Mouse (Mus musculus) fibroblast of lung, adult 2 months (primary cell): ENCODE measurements at regions not wholly inside any gene's neighbourhood (a gene's known extent, or its start where the extent isn't known, plus 50 kb on each side); places are given as distances from the start of the nearest gene placed in this dataset.
"Not testable (repeated sequence)": the region's sequence is repeated elsewhere in the genome, so short reads cannot be mapped to it uniquely, and the experiment has no call there.

Source experiments
- DNase-seq: peaks from one replicate; pipeline ENCODE4 v3.0.0-alpha.2; 2011; ENCODE audit warnings: low read depth

GRCm38 (mm10) chr3:138609749-138610148 lies 83.8 kb downstream of the Eif4e start:
- no peak for DNase-seq

- no peak for DNase-seq
These were observed 87.1 kb downstream of the Eif4e start for GRCm38 (mm10) chr3:138612884-138613653.

GRCm38 (mm10) chr3:138613680-138614079 lies 87.7 kb downstream of the Eif4e start:
- DNase-seq: no peak

- DNase-seq: no peak
These were observed 88.9 kb downstream of the Eif4e start for GRCm38 (mm10) chr3:138614899-138615298.

GRCm38 (mm10) chr3:138620263-138620662 lies 94.3 kb downstream of the Eif4e start:
- DNase-seq: no peak

- DNase-seq: no peak
These were observed 98.1 kb downstream of the Eif4e start for GRCm38 (mm10) chr3:138624128-138624527.

- DNase-seq: no peak
These were observed 100.3 kb downstream of the Eif4e start for GRCm38 (mm10) chr3:138626230-138626629.

GRCm38 (mm10) chr3:138630231-138630630 lies 104.3 kb downstream of the Eif4e start:
- no peak for DNase-seq

- DNase-seq: no peak
These were observed 106.1 kb downstream of the Eif4e start for GRCm38 (mm10) chr3:138632086-138632485.

GRCm38 (mm10) chr3:138642026-138642425 lies 100.0 kb upstream of the Tspan5 start:
- no peak for DNase-seq

GRCm38 (mm10) chr3:138643951-138644285 lies 98.1 kb upstream of the Tspan5 start:
- no peak for DNase-seq

GRCm38 (mm10) chr3:138644286-138644951 lies 97.6 kb upstream of the Tspan5 start:
- no peak for DNase-seq

- peak; percentile 87 for DNase-seq
These were observed 96.7 kb upstream of the Tspan5 start for GRCm38 (mm10) chr3:138645320-138645719.

- DNase-seq: no peak
These were observed 92.3 kb upstream of the Tspan5 start for GRCm38 (mm10) chr3:138649699-138650098.

- DNase-seq: not testable (repeated sequence)
These were observed 91.3 kb upstream of the Tspan5 start for GRCm38 (mm10) chr3:138650671-138651070.

GRCm38 (mm10) chr3:138651361-138652205 lies 90.4 kb upstream of the Tspan5 start:
- no peak for DNase-seq

GRCm38 (mm10) chr3:138652206-138652605 lies 89.8 kb upstream of the Tspan5 start:
- DNase-seq: no peak

- no peak for DNase-seq
These were observed 89.3 kb upstream of the Tspan5 start for GRCm38 (mm10) chr3:138652685-138653084.

- no peak for DNase-seq
These were observed 88.3 kb upstream of the Tspan5 start for GRCm38 (mm10) chr3:138653549-138654246.

GRCm38 (mm10) chr3:138654610-138655371 lies 87.2 kb upstream of the Tspan5 start:
- DNase-seq: no peak

- DNase-seq: no peak
These were observed 86.5 kb upstream of the Tspan5 start for GRCm38 (mm10) chr3:138655479-138655878.
